Mouse (Mus musculus) neutrophil, adult 59 days (primary cell): ENCODE results near the gene Mrpl1. TPM values are rescaled to one million over a fixed set of nuclear protein-coding genes. Genes with fewer than 3 reads are reported as not detected.

ENCODE experiments used
- total RNA-seq, 2 experiments: library from RNA; stranded (reverse); gene quantifications; 1 replicate in 1 of 2; 2 replicates in 1 of 2; pipeline ENCODE4 v1.2.4; 2023

The Mrpl1 gene
- total RNA-seq = 10 to 100 TPM in 1 of 2 experiments, 1 to 10 TPM in 1; 9.1 to 10.6 TPM

DNA sequence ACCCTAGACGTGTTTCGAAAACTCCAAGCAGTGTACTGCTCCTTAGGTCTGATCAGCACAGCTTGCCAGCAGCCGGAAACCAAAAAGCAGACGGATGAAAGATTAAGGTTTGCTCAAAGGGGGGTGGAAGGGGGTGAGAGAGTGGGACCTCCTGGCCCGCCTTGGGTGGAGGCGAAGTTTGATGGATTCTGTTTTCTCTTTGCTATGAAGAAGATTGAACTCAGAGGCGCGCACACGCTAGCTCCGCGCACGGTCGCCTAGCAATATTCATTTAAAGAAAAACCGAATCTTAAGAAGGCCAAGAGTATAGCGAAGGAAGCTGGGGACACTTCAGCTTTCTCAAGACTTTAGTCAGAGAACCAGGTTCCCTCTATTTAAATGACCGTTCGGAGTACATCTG is at the start of gene Mrpl1:
TSS of gene Mrpl1 (plus strand) at position 35 of the 400 bp plus-strand sequence.

DNA sequence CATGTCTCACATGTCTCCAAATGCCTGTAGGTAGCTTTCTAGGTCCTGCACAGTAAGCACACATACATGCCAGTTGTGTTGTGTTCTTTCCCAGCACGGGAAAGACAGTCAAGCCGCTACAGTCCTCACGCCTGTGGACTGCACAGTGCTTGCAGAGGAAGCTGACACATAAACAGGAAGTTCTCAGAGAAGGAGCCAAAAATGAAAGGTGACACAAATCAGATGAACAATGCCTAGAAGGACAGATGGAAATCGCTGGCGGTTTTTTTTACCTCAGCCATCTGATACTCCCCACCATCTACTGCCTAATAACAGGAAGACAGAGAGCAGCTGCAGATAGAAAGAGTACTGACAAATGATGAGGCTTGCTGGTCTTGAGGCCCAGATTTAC is 45.3 kb upstream of the Mrpl1 start, which contains the start of gene Cnot6l:
TSS of gene Cnot6l (minus strand) at position 151 of the 391 bp plus-strand sequence.

Other genes with a start within 250 kb of the Mrpl1 start
- 10 to 100 TPM; 74.2 to 86.4 TPM for gene Cnot6l, start 45.3 kb upstream of the Mrpl1 start, total RNA-seq
- gene Fras1, start 164.5 kb downstream of the Mrpl1 start, total RNA-seq = not detected